Mouse (Mus musculus) heart, postnatal 10 days (tissue): Measurements from ENCODE around the gene Lonp2. TPM values are rescaled to one million over a fixed set of nuclear protein-coding genes. Genes with fewer than 3 reads are reported as not detected.

Experiments used
- microRNA-seq, 2 experiments: library from miRNA; unstranded; fragments of <30 nt; microRNA quantifications; one replicate each; pipeline ENCODE4 v1.2.0; 2022
- total RNA-seq, 2 experiments: library from RNA; stranded (reverse); gene quantifications; 2 replicates each; pipeline ENCODE4 v1.2.3; 2021

Lonp2 gene
- total RNA-seq, 2 experiments from 2014 or later, result 65.7 to 68.2 TPM

Small RNA genes within 50 kb of the gene (microRNA-seq; reads per million reads assigned to microRNA genes)
- 0 reads per million in 2 experiments for gene Gm44348

Other genes with a start within 250 kb of the Lonp2 start
- under 1 TPM; 0.07 to 0.15 TPM for gene Abcc12, start 43.4 kb upstream of the Lonp2 start, total RNA-seq
- 1 to 10 TPM; 3.5 to 3.9 TPM for gene Gm10638, start 121.7 kb downstream of the Lonp2 start, total RNA-seq
- 10 to 100 TPM; 25.9 to 27.9 TPM for gene Siah1a, start 121.9 kb downstream of the Lonp2 start, total RNA-seq